Mouse (Mus musculus): Measurements from ENCODE around the gene Mrs2.

Gene Mrs2

GRCm38 (mm10) chr13:25019793-25020539 lies at the start of gene Mrs2:
TSS of gene Mrs2 (minus strand) at chr13:25020379.
- peak; percentile 87 to 93 for DNase-seq

DNA sequence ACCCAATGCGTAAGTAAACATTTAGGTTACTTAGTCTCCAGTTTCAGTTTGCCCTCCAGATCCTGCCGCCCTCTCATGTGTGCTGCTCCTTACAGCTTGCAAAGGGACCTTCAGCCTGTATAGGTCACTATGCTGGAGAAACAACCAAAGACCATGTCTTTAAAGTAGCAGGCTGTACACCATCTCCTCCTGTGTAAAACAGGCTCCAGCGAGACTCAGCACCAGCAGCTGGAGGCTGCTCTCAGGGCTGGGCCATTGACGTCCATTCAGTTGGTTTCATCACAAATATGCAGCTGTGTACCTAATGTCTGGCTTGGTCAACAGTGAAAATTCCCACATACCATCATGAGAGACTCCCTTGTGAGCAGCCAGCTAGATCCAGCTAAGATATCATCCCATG lies 49.6 kb upstream of the Mrs2 start:
- DNase-seq, result no peak

DNA sequence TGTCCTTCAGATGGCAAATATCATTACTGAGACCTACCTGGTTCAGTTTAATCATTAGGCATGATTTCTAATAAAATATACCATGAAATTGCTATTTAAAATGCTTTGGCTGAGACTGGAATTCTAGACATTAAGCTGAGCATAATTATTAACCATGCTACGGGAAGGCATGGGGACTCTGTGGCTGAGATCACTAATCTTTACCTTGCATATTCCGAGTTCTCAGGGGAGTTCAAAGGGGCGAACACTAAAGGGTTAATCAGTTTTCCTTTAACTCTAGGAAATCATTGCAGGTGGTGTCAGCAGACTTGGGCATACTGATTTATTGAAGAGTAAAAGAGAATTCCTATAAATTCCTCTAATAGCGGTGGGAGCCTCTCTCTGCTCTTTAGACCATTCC lies 47.0 kb upstream of the Mrs2 start:
- no peak for DNase-seq

GRCm38 (mm10) chr13:25066659-25067058 lies 46.5 kb upstream of the Mrs2 start:
- DNase-seq, result no peak

DNA sequence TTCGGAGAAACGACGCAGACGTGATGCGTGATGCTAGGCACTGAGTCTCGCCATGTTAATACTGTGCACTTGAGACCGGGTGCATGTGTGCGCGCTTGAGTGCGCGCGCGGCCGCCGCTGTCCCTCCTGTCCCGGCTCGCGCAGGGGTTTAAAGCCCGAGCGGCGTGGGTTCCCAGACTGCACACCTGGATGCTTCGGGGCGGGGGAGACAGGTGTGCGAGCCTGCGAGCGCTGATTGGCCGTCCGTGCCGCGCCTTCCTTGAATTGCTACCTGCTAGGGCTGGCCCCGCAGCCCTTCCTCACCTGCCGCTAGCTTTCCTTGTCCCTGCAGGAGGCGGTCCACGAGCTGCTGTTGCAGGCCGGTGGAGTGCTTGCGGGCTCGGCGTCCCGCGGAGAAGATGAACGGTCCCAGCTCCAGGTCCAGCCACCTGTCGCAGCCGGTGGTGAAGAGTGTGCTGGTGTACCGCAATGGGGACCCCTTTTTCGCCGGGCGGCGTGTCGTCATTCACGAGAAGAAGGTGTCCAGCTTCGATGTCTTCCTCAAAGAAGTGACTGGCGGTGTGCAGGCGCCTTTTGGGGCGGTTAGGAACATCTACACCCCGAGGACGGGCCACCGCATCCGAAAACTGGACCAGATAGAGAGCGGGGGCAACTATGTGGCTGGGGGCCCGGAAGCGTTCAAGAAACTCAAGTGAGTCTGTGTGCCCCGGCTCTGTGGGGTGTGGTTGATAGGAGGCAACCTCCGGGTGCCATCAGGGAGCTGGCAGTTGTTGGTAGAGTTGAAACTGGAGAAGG lies 35.9 kb upstream of the Mrs2 start, which contains the start of gene Dcdc2a:
Gene Dcdc2a, plus strand, starts transcription at position 132 of the 795 bp plus-strand sequence.
- peak in 1 of 2 experiments; percentile 12 for DNase-seq

GRCm38 (mm10) chr13:25055111-25055554 lies 35.0 kb upstream of the Mrs2 start:
- peak; percentile 33 to 34 for DNase-seq

DNA sequence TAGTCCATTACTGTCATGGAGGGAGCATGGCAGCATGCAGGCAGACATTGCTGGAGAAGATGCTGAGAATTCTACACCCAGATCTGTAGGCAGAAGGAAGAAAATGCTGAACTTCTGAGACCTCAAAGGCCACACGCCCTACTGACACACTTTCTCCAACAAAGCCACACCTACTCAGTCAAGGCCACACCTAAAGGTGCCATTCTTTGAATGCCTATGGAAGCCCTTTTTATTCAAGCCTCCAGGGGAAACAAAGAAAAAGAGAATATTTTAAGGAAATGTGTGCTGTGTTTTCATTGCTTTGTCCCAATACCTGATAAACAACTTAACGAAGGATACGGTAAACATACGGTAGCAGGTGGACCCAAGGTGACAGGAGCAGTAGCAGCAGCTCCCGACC lies 32.5 kb upstream of the Mrs2 start:
- DNase-seq, result no peak

DNA sequence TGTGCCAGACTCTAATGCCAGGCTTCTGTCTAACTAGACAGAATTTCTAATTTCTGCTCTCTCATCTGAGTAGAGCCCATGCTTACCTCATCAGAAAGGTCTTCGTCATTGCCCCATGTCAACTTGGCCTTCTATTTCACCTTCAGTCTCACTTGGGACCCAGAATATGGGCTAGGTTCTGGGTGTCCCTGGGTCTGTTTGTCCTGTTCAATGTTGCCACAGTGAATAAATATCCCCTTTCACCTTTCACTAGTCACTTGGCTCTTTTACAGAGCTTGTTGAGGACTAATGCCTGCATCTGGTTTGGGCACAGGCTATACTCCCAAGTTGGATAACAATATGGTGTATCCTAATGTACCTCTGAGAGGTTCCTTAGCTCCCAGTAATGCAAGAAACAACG lies 19.3 kb upstream of the Mrs2 start:
- no peak for DNase-seq

DNA sequence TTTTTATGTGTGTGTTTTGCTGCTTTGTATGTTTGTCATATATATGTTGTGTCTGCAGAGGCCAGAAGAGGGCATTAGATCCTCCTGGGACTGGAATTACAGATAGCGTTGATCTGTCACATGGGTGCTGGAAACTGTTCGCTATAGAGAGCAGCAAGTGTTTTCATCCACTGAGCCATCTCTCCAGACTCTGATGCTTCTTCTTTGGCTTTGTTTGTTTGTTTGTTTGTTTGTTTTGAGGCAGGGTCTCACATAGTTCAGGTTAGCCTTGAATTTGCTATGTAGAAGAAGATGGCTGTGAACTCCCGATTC lies 6.9 kb upstream of the Mrs2 start:
- DNase-seq, result no peak

DNA sequence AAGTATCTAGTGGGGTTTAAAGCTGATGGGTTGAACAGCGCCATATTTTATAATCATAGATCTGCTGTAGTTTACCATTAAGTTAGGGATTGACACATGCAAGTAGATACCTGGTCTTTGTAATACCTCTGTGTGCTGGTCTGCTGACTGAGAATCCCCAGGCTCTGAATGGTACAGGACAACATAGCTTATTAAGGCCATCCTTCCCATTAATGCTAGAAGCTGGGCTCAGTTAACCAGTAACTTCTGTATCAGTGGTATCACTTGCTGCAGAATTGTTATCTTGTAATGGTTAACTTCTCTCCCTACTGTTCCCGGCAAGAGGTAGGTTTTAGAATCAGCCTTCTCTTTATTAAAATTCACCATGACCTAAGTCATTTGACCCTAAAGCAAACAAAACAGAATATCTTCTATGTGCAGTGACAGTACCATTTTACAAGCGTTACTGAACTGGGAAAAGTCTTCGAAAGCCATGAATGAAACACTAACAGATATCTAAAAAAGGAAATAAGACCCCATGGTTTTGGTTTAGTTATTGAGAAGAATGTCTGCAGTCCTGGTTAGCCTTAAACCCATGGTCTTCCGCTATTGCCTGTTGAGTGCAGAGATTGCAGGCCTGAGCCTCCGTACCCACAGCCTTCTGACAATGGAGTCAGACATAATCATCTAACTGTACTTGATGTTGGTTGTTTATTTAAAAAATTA lies 6.4 kb upstream of the Mrs2 start:
- no peak for DNase-seq

- DNase-seq, result peak in 1 of 2 experiments; percentile 26
Observed at GRCm38 (mm10) chr13:25024655-25025054, 4.5 kb upstream of the Mrs2 start.

- no peak for DNase-seq
Observed at GRCm38 (mm10) chr13:25023129-25023528, 3.0 kb upstream of the Mrs2 start.

DNA sequence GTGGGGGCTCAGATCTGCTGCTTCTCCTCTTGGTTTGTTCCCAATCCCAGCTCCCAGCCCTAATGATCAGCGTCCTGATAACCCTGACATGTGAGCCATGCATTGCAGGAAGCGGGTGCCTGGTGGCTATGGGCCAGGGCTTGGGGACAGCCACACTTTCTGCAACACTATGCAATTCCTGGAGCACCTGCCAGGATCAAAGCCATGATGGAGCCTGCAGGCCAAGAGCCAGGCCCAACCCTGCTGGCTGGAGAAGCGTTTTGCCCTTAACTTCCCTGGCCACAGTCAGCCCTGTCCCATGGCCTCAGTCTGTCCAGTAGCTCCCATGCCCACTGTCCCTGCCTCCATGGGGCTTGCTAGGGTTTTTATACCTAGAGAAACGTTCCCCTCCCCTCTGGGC lies 2.2 kb upstream of the Mrs2 start:
- DNase-seq, result no peak

- DNase-seq, result no peak
Observed at GRCm38 (mm10) chr13:25020540-25020892, 337 bp upstream of the Mrs2 start.

DNA sequence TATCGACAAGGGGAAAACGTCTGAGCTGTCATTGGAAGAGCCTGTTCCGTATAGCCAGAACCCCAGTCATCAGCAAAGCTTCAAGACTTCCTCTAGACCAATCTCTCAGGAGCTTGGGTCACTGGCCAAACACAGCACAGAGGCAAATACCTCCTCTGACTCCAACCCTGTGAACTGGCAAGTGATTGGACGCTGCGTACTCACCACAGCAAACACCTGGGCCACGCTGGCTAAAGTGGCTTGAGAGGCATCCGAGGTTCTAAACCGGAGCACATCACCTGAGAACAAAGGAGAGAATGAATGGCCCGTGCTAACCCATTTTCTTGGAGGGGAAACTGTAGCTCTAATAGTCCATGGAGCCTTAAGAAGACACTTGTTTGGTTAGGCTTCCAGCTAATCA lies 1.9 kb downstream of the Mrs2 start:
- no peak for DNase-seq

DNA sequence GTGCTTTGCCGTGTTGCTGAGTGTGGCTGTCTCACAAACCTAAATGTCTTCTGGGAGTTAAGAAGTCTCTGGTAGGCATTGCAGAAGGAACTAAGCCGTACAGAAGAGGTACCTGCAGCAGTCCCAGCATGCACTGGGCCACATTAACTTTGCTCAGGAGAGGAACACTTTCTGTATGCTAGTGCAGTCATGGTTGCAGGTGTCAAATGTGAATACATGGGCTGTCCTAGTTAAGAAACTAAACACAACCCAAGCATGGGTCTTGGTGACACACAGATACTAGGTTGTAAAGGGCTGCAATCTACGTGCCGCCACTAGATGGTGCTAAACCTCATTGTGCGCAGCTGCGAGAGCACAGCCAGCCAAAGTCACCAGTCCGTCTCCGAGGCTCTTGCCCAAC lies 13.1 kb downstream of the Mrs2 start:
- peak; percentile 51 to 54 for DNase-seq

DNA sequence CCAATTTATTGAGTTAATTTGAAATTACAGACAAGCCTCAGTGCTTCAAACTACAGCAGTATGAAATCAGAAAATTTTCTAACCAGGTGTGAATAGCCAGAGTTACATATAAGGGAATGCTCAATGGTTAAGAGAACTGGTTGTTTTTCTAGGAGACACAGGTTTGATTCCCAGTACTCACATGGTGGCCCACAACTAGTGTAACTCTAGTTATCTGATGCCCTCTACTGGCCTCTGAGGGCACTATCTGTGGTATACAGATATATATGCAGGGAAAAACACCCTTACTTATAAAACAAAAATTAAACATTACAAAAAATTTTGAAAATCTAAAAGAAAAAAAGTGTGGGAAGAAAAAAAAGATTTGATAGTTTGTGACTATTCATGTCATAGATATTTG lies 17.2 kb downstream of the Mrs2 start:
- DNase-seq, result no peak

DNA sequence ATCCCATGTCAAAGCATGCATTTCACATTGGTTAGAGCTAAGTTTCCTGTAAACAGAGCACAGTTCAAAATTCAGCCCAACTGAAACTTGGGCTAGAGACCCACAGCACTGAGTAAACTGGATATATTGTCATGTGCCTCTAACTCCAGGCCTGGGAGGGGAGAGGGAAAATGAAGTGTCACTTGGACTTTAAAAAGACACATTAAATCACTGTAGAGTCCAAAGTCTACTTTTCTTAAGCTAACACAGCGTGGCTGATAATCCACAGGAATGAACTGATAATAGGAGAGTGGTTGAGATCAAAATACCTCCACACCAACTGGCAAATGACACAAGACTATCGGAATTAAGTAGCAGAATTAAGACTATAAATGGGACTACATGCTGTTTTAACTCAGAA lies 20.6 kb downstream of the Mrs2 start:
- DNase-seq, result no peak

DNA sequence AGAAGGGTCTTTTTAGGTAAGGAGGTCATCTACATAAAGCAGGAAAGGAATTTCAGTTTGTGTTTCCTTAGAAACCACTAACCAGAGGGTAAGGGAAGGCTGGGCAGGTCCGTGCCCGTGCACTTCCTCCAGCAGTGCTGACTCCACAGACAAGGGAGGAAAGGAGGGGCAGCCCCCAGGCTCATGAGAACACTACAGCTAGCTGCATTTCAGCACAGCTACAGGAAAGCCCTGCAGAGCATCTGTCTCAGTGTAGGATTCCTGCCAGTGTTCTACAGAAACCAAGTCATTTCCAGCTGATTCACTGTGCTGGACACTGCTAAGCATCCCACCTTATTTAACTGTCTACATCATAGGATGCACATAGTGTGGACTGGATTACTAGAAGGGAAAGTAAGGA lies 27.0 kb downstream of the Mrs2 start:
- no peak for DNase-seq

DNA sequence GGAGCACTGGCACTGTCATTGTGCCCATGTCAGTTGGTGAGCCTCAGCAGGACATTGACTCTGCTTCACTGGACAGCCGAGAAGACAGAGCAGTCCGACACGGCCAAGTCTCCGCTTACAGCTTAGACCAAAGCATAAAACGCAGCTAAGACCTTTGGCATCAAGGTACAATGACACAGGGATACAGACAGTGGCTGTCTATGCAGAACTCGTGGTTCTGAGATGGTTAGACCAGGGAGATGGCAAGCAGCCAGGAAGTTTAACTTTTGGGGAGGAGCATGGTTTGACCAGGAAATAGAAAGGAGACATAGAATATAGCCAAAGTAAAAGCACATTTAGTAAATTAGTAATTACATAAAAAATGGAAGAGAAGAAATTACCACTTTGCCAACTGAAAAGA lies 31.2 kb downstream of the Mrs2 start:
- DNase-seq, result no peak

- DNase-seq, result peak; percentile 68 to 71
Observed at GRCm38 (mm10) chr13:24988391-24988790, 31.8 kb downstream of the Mrs2 start.

DNA sequence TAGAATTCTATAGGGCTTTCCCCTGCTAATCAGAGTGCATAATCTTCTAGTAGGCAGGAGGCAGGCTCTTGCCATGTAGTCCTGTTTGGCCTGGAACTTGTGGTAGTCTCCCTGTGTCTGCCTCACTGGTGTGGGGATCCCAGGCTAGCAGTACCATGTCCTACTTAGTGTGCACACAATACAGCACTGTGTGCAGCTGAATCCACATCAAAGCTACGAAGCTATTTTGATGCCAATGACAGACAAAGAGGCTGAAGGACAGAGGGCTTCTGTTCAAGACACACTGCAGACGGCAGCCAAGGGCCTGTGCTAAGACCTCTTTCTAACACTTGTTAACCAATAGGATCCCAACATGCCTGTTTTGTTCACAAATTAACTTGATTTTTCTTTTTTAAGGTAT lies 34.7 kb downstream of the Mrs2 start:
- DNase-seq, result no peak

- DNase-seq, result no peak
Observed at GRCm38 (mm10) chr13:24981031-24981430, 39.1 kb downstream of the Mrs2 start.

DNA sequence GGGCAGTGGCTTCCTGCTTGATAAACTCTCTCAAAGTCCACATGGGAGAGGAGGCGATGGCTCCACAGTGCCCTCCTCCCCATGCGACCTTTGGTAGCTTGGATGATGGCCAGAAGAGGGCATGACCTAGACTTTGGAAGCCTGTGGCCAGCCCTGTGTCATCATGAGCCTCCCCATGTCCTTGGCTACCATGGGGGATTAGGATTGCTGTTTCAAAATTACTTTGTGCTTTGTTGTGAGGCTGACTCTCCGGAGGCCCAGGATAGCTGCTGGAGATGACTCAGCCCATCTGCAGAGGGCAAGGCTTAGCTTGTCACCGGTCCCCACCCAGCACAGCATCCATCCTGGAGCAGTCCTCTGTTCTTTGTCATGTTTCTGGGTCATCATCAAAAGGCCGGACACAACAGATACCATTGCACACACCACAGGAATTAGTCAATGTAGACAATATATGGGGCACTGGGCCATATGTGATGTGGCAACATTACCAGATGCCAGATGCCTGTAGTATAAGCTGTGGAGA lies 42.3 kb downstream of the Mrs2 start:
- no peak for DNase-seq
